Mouse (Mus musculus) gastrocnemius, adult 2 months (tissue): ENCODE measurements around the gene Dhcr24. TPM values are rescaled to one million over a fixed set of nuclear protein-coding genes. Genes with fewer than 3 reads are reported as not detected.

Experiments
- DNase-seq: peaks from one replicate; pipeline ENCODE4 v3.0.0; 2022
- H3K27ac ChIP-seq: fragments of 200-600 bp; 2 replicates; pipeline ENCODE4 v1.8.1; 2022; ENCODE audit warnings: mild to moderate bottlenecking
- H3K4me3 ChIP-seq: fragments of 200-600 bp; 2 replicates; pipeline ENCODE4 v1.8.1; 2022; ENCODE audit warnings: mild to moderate bottlenecking, moderate library complexity
- CTCF ChIP-seq: fragments of 200-600 bp; IDR thresholded peaks from 2 replicates; pipeline ENCODE4 v1.8.1; 2022; ENCODE audit warnings: antibody characterized with exemption, mild to moderate bottlenecking, moderate library complexity
- intact Hi-C: fragments of 180-260 bp; cut with DNase I; formaldehyde crosslinking; loops from one replicate; pipeline ENCODE4 v1.15.1; 2025
- total RNA-seq, 2 experiments: library from RNA; stranded (reverse); gene quantifications; 2 replicates each; pipeline ENCODE4 v1.2.3; 2021

The Dhcr24 gene
- total RNA-seq, 2 experiments from 2014 or later: 1.5 to 4.7 TPM

GRCm38 (mm10) chr4:106569680-106570079 lies 8.8 kb downstream of the Dhcr24 start:
- DNase-seq: no peak
- no peak for TF ChIP-seq CTCF
- intact Hi-C loops: no loop called here
- no peak overlapping the region for H3K4me3 ChIP-seq
- H3K27ac ChIP-seq: no peak overlapping the region

GRCm38 (mm10) chr4:106571081-106571724 lies 10.4 kb downstream of the Dhcr24 start:
- TF ChIP-seq CTCF: no peak
- DNase-seq: no peak
- intact Hi-C loops: no loop called here
- no peak overlapping the region for H3K4me3 ChIP-seq
- H3K27ac ChIP-seq: no peak overlapping the region

- Histone ChIP-seq H3K27ac (no peak overlapping the region), H3K4me3 (no peak overlapping the region)
- intact Hi-C loops: no loop called here
- no peak for TF ChIP-seq CTCF
- no peak for DNase-seq
Measured at GRCm38 (mm10) chr4:106575022-106575421, 14.2 kb downstream of the Dhcr24 start.

DNA sequence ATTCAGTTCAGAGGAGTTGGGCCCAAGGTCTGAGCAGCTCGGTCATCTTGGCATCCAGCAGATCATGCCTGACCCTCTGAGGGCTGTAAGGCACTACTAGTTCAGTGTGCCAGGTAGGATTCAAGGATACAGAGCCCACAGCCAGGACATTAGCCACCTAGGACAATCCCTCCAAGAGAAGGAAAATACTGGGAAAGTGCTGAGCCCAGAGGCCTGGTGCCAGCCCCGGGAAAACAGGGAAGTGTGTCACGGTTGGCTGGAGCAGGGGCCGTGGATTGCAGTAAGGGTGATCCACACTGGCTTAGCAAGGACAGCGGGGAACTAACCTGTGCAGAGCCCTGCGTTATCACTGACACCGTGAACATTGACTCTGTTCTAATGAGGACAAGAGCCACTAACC lies 16.7 kb downstream of the Dhcr24 start:
- TF ChIP-seq CTCF: no peak
- intact Hi-C loops: no loop called here
- no peak for DNase-seq
- H3K27ac ChIP-seq: no peak overlapping the region
- H3K4me3 ChIP-seq: no peak overlapping the region

DNA sequence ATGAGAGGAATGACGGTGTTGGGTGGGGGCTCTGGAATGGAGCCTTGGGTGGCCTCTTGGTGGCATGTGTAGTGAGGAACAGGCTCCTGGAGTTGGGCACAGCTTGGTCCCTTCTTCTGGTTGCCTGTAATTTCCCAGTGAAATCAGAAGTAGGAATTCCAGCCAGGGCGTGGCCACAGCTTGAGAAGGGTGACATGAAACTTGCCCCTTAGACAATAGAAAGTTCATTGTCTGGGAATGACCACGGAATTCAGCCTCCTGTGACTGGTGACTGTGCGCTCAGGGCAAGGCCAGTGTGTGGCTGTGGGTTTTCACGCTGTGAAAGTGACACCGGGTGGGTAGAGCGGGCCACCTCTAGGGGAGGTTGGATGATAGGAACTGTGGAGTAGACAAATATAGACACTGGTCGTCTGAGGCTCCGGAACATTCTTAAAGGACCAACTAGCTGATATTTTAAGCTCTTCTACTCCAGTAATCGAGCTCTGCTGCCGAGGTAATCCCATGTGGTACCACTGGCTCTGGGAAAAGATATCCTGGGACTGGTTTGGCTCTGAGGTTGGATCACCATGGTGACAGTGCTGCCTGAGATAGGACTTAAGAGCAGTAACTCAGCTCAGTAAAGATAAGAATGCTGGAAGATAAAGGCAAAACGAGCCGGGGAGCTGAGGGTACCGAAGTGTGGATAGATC lies 20.5 kb downstream of the Dhcr24 start:
- no peak overlapping the region; the same call in 1 of the 2 replicates for H3K4me3 ChIP-seq
- peak; percentile 44 for DNase-seq

GRCm38 (mm10) chr4:106581865-106582204 lies 21.0 kb downstream of the Dhcr24 start:
- intact Hi-C loops: no loop called here
- H3K4me3 ChIP-seq: no peak overlapping the region; the same call in 1 of the 2 replicates
- no peak for TF ChIP-seq CTCF
- DNase-seq: no peak
- peak overlapping the region; percentile 63 for H3K27ac ChIP-seq

More for the DNA sequence above, 20.5 kb downstream of the Dhcr24 start:
- H3K27ac ChIP-seq: peak overlapping the region; percentile 63
- TF ChIP-seq CTCF: no peak
- intact Hi-C loops: no loop called here

- intact Hi-C loops: no loop called here
- Histone ChIP-seq H3K27ac (no peak overlapping the region), H3K4me3 (no peak overlapping the region)
- no peak for DNase-seq
- no peak for TF ChIP-seq CTCF
Measured at GRCm38 (mm10) chr4:106582428-106583153, 21.8 kb downstream of the Dhcr24 start.

- intact Hi-C loops: no loop called here
- no peak for TF ChIP-seq CTCF
- no peak for DNase-seq
- no peak overlapping the region for H3K4me3 ChIP-seq
- H3K27ac ChIP-seq: no peak overlapping the region
Measured at GRCm38 (mm10) chr4:106584665-106585064, 23.8 kb downstream of the Dhcr24 start.

DNA sequence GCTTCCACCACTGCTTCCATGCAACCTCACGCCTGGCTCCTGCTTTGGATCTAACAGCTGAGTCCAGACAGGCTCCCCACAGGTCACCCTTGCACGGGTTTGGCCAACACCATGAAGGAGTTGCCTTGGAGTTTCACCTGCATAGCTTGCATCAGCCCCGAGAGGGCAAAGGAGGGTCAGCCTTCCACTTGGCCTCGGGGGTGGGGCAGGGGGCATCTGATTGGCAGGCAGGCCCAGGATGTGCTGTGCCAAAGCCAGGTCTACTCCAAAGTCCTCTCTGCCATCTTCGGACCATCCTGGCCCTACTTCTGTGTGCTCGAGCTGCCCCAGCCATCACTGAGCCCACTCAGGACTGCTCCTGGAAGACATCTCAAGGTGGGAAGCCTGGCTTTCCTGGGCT lies 26.2 kb downstream of the Dhcr24 start:
- intact Hi-C loops: no loop called here
- Histone ChIP-seq H3K4me3 (no peak overlapping the region), H3K27ac (no peak overlapping the region)
- DNase-seq: no peak
- TF ChIP-seq CTCF: no peak

DNA sequence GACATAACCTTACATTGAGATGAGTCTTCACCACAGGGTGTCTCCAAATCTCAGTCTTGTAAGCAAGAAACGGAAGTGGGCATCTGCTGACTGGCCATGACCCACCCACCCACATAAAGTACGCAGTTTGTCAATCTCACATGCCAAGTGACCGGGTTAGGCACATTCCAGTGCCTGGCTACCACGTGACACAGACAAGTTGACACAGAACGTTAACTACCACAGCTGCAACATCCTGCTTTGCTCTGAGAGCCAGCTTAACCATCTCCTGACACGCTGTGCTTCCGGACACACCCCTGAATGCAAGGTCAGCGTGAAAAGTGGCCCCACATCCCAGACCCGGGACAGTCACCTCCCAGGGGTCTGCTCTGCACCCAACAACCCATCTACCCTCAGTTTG lies 29.3 kb downstream of the Dhcr24 start:
- H3K4me3 ChIP-seq: no peak overlapping the region
- TF ChIP-seq CTCF: no peak
- intact Hi-C loops: no loop called here
- no peak overlapping the region for H3K27ac ChIP-seq
- DNase-seq: no peak

DNA sequence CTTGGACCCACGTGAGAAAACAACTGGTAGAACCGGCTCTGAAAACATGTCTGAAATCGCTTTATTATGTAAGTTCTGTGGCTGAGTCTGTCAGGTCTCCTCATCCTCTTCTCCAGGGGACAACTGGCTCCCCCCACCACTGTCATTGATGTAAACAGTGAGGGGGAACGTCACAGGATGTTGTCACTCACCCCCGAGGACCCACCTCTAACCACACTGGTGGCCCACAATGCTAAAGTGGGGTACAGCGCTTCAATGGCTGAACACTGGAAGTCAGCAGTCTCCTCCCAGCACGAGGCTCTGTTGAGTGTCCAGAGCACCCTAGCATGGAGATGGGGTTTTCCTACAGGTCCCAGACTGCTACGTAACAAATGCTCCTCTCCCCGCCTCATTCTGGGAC lies 30.0 kb downstream of the Dhcr24 start:
- H3K4me3 ChIP-seq: no peak overlapping the region
- no peak for TF ChIP-seq CTCF
- no peak overlapping the region for H3K27ac ChIP-seq
- no peak for DNase-seq
- intact Hi-C loops: no loop called here

GRCm38 (mm10) chr4:106593636-106594035 lies 32.8 kb downstream of the Dhcr24 start:
- Histone ChIP-seq H3K27ac (no peak overlapping the region), H3K4me3 (no peak overlapping the region)
- intact Hi-C loops: no loop called here
- peak; percentile 22; the same call in 1 of the 2 replicates for TF ChIP-seq CTCF
- no peak for DNase-seq

DNA sequence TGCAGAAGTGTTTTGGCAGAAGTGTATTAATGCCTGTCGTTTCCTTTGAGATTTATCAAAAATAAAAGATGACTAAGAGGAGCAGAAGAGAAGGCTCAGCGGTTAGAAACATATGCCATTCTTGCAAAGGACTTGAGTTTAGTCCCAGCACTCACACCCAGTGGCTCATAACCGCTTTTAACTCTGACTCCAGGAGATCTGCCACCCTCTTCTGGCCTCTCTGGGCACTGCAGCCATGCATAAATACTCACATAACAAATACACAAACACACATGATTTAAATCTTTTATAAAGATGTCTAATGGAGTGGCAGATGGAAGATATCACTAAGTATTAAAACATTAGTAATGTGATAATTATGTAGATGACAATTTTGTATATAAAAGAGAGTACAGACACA lies 35.4 kb downstream of the Dhcr24 start:
- DNase-seq: no peak
- intact Hi-C loops: no loop called here
- peak; percentile 29; the same call in 1 of the 2 replicates for TF ChIP-seq CTCF
- Histone ChIP-seq H3K27ac (no peak overlapping the region), H3K4me3 (no peak overlapping the region)

GRCm38 (mm10) chr4:106597055-106597454 lies 36.2 kb downstream of the Dhcr24 start:
- TF ChIP-seq CTCF: no peak
- intact Hi-C loops: no loop called here
- Histone ChIP-seq H3K27ac (0 out of 2 replicates have a peak overlapping the region, but pooled peaks have one; percentile 2), H3K4me3 (no peak overlapping the region)
- no peak for DNase-seq
